Mouse (Mus musculus) midbrain, embryonic 16.5 days (tissue): ENCODE results near the gene Tacc2. TPM values are rescaled to one million over a fixed set of nuclear protein-coding genes. Genes with fewer than 3 reads are reported as not detected.
A peak's percentile ranks its signal among the peaks of the same experiment; 100 is the strongest.

Source experiments
- ATAC-seq: fragments of 200-750 bp; cut with Nextera tagmentation; 2 replicates; pipeline ENCODE4 v1.8.0; 2017; ENCODE audit warnings: moderate TSS enrichment
- H3K27ac ChIP-seq: fragments of 300-500 bp; sonication (generic); 2 replicates; pipeline ENCODE4 v1.5.1; 2014; ENCODE audit warnings: mild to moderate bottlenecking, low read length, mixed read lengths
- H3K27me3 ChIP-seq: fragments of 300-500 bp; sonication (generic); 2 replicates; pipeline ENCODE4 v1.6.1; 2014; ENCODE audit warnings: low read depth, low read length, mixed read lengths; ENCODE audit not compliant: control insufficient read depth, insufficient read depth
- H3K36me3 ChIP-seq: fragments of 300-500 bp; sonication (generic); 2 replicates; pipeline ENCODE4 v1.6.1; 2014; ENCODE audit warnings: mild to moderate bottlenecking, low read length, moderate library complexity, mixed read lengths; ENCODE audit not compliant: control insufficient read depth, insufficient read depth
- H3K4me1 ChIP-seq: fragments of 300-500 bp; sonication (generic); 2 replicates; pipeline ENCODE4 v1.6.1; 2014; ENCODE audit warnings: mild to moderate bottlenecking, low read length, mixed read lengths; ENCODE audit not compliant: control insufficient read depth, insufficient read depth
- H3K4me2 ChIP-seq: fragments of 300-500 bp; sonication (generic); 2 replicates; pipeline ENCODE4 v1.6.1; 2014; ENCODE audit warnings: mild to moderate bottlenecking, low read length, mixed read lengths
- H3K4me3 ChIP-seq: fragments of 300-500 bp; sonication (generic); 2 replicates; pipeline ENCODE4 v1.5.1; 2014; ENCODE audit warnings: low read depth, mild to moderate bottlenecking, low read length, moderate library complexity, mixed read lengths
- H3K9ac ChIP-seq: fragments of 300-500 bp; sonication (generic); 2 replicates; pipeline ENCODE4 v1.6.1; 2014; ENCODE audit warnings: low read depth, low read length, mixed read lengths
- H3K9me3 ChIP-seq: fragments of 300-500 bp; sonication (generic); replicated peaks from 2 replicates; pipeline ENCODE4 v1.6.1; 2014; ENCODE audit warnings: mild to moderate bottlenecking, low read length, mixed read lengths; ENCODE audit not compliant: control insufficient read depth, poor library complexity, severe bottlenecking
- WGBS: fragments of 180-500 bp; shearing (Covaris S2); extraction: QIAGEN DNeasy Blood & Tissue Kit; methylation state at CpG from one replicate; pipeline ENCODE4 v1.1.7; 2014; 5-methylcytosine and 5-hydroxymethylcytosine counted together
- polyA plus RNA-seq: library from polyadenylated mRNA; unstranded; fragments of >200 nt; fragmentation: Nextera tagmentation; extraction: Ambion mirVana; gene quantifications from 2 replicates; pipeline ENCODE4 v1.2.1, GENCODE M21; 2015

The Tacc2 gene
- polyA plus RNA-seq, 1 experiment from 2014 or later, result 61.1 TPM

DNA sequence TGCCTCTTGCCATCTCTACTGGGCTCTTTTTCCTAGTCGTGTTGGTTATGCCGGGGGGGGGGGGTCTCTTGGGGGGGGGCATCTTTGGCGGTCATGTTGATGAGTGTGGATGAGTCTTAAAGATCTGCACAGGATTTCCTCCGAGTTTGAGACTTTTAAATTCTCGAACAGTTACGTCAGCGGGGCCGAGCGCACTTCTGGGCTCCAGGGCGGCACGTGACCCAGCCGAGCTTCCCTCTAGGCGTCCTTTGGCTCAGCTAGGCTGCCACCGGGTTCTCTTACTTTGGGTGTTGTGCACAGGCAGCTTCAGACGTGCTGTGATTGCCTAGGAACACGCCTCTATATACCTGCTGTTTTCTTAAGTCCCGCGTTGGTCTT lies 69.5 kb downstream of the Tacc2 start:
- H3K4me1 ChIP-seq, result peaks cover 8% of the 10 kb centered on the region; the same call in 1 of the 2 replicates
- peak overlapping the region; percentile 52; the same call in 1 of the 2 replicates for H3K9ac ChIP-seq
- peak; percentile 15; the same call in 1 of the 2 replicates for ATAC-seq
- WGBS, result 2% methylated on average over 18 of the region's 18 CpGs
- H3K27ac ChIP-seq, result no peak overlapping the region
- H3K36me3 ChIP-seq, result no peaks in the 10 kb centered on the region
- no peaks in the 10 kb centered on the region; the same call in none of the 2 replicates for H3K27me3 ChIP-seq
- H3K4me2 ChIP-seq, result peak overlapping the region; percentile 98
- H3K9me3 ChIP-seq, result no peaks in the 10 kb centered on the region
- peak overlapping the region; percentile 48 for H3K4me3 ChIP-seq

DNA sequence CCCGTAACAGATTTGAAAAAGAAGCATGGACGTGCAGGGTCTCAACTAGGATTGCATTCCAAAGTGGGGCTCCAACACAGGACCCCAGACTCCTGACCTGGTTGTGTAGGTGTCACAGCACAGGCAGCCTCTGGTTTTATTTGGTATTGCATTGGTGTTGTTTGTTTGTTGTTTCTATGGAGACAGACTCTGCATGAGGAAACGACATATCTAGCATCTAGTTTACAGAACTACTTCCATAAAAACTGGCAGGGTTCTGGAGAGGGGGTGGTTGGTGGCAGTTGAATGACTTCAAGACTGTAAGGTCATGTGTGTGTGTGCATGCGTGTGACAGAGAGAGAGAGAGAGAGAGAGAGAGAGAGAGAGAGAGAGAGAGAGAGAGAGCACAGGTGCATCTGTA lies 70.8 kb downstream of the Tacc2 start:
- Histone ChIP-seq H3K27ac (no peak overlapping the region), H3K27me3 (no peaks in the 10 kb centered on the region; the same call in none of the 2 replicates), H3K36me3 (no peaks in the 10 kb centered on the region), H3K4me1 (peaks cover 8% of the 10 kb centered on the region; the same call in 1 of the 2 replicates), H3K4me3 (no peak overlapping the region), H3K4me2 (no peak overlapping the region), H3K9me3 (no peaks in the 10 kb centered on the region), H3K9ac (no peak overlapping the region)
- no peak for ATAC-seq
- 71% methylated on average over 4 of the region's 4 CpGs for WGBS

DNA sequence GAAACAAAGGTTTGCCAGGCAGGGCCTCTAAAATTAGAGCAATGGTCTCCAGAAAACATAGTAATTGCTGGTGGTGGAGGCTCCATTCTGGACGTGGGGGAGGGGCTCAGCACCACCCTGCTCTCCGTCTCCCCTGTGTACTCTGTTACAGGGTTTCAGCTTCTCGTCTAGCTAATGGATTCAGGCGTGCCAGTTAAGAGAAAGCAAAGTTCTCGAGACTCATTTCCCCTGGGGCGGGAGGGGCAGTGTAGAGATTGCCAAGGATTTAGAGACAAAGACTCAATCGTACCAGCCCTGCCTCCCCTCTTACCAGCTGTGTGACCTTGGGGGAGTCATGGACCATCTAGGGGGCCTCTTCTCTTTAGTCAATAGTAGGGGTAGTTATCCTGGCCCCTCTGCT lies 72.0 kb downstream of the Tacc2 start:
- H3K9ac ChIP-seq, result no peak overlapping the region
- H3K36me3 ChIP-seq, result no peaks in the 10 kb centered on the region
- no peak for ATAC-seq
- H3K4me3 ChIP-seq, result no peak overlapping the region
- H3K4me2 ChIP-seq, result no peak overlapping the region
- no peaks in the 10 kb centered on the region for H3K9me3 ChIP-seq
- H3K27ac ChIP-seq, result no peak overlapping the region
- H3K4me1 ChIP-seq, result peaks cover 8% of the 10 kb centered on the region; the same call in 1 of the 2 replicates
- WGBS, result 30% methylated on average over 7 of the region's 7 CpGs
- no peaks in the 10 kb centered on the region; the same call in none of the 2 replicates for H3K27me3 ChIP-seq

DNA sequence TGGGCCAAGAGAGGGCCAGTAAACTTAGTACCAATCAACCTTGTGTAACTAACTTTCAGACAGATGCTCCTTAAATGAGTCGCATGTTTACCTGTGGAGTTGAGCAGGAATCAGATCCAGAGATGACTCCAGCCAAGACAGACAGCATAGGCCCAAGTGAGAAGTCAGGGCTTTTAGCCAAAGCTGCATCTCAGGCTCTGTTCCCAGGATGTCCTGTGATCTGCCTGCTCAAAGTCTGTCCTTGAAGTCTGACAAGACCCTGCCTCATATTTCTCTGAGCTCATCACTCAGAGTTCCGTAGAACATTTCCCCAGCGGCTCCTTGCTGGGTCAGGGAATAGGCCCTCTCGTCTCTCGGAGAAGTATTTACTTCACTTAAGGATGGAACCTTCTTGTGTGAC lies 73.4 kb downstream of the Tacc2 start:
- Histone ChIP-seq H3K4me2 (no peak overlapping the region), H3K27ac (no peak overlapping the region), H3K27me3 (no peaks in the 10 kb centered on the region; the same call in 1 of the 2 replicates), H3K9ac (no peak overlapping the region), H3K4me1 (peaks cover 8% of the 10 kb centered on the region; the same call in 1 of the 2 replicates), H3K36me3 (no peaks in the 10 kb centered on the region), H3K9me3 (no peaks in the 10 kb centered on the region), H3K4me3 (no peak overlapping the region)
- no peak for ATAC-seq
- WGBS, result 94% methylated on average over 5 of the region's 5 CpGs

DNA sequence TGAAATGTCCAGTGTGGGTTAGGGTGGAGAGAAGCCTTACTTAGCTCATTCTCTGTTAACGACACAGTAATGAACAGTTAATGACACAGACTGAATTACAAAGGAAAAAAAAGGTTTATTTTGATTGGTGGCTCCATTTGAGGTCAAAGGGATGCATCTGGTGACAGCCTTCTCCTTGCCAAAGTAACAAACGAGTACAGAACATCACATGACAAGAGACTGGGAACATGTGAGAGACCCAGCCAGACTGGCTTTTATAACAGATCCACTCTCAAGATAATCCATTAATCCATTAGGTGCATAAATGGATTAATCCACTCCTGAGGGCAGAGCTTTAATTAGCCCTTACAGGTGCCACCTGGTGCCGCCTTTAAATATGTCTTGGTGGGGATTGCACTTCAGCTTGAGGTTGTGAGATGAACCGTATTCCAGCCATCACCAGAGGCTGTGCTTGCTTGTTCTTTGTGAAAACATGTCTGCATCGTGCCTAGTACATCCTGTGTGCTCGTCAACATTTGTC lies 75.9 kb downstream of the Tacc2 start:
- no peak overlapping the region for H3K27ac ChIP-seq
- no peak overlapping the region for H3K9ac ChIP-seq
- no peak for ATAC-seq
- H3K4me1 ChIP-seq, result no peaks in the 10 kb centered on the region
- H3K4me3 ChIP-seq, result no peak overlapping the region
- no peak overlapping the region for H3K4me2 ChIP-seq
- no peaks in the 10 kb centered on the region for H3K36me3 ChIP-seq
- no peaks in the 10 kb centered on the region for H3K9me3 ChIP-seq
- no peaks in the 10 kb centered on the region for H3K27me3 ChIP-seq
- WGBS, result 40% methylated on average over 6 of the region's 6 CpGs

DNA sequence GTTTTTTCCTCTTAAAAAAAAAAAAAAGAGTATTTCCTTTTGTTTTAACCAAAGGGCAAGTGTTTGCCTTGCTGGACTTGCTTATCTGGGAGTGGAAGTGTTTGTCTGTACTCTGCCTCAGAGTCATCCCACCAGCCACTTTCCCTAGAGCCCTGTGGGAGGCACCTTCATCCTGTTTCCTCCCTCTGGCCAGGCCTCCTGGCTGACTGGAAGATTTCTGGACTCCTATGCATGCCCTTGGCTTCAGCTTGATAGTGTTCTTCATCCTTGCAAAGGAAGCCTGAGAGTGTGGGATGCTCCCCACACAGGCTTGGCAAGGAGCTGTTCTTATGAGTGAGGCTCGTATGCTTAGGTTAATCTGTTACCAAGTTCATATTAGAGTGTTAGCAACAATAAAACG lies 77.3 kb downstream of the Tacc2 start:
- Histone ChIP-seq H3K4me2 (no peak overlapping the region), H3K9ac (no peak overlapping the region), H3K36me3 (no peaks in the 10 kb centered on the region), H3K9me3 (no peaks in the 10 kb centered on the region), H3K4me3 (no peak overlapping the region), H3K4me1 (no peaks in the 10 kb centered on the region), H3K27me3 (no peaks in the 10 kb centered on the region), H3K27ac (no peak overlapping the region)
- 84% methylated on average over 2 of the region's 2 CpGs for WGBS
- ATAC-seq, result no peak

DNA sequence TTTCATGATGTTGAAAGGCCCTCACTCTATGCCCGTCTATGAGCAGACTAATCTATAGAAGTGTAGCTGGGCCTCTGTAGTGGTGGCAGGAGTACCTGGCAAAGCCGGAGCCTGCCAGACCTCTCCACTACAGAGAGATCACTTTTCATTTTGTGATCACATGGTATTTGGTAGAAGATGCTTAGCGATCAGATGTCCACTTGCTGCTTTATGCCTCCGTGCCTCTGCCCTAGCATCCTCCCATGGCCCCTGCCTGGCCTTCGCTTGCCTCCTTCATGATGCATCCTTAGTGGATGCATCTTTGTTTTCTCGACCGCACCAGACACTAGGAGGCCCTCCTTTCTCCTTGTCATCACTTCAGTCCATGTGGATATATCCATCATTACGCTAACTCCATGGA lies 79.7 kb downstream of the Tacc2 start:
- WGBS, result 94% methylated on average over 8 of the region's 8 CpGs
- no peaks in the 10 kb centered on the region for H3K4me1 ChIP-seq
- H3K9ac ChIP-seq, result no peak overlapping the region
- no peak overlapping the region for H3K27ac ChIP-seq
- H3K27me3 ChIP-seq, result no peaks in the 10 kb centered on the region
- H3K4me3 ChIP-seq, result no peak overlapping the region
- no peak overlapping the region for H3K4me2 ChIP-seq
- no peaks in the 10 kb centered on the region for H3K36me3 ChIP-seq
- H3K9me3 ChIP-seq, result no peaks in the 10 kb centered on the region
- no peak for ATAC-seq

DNA sequence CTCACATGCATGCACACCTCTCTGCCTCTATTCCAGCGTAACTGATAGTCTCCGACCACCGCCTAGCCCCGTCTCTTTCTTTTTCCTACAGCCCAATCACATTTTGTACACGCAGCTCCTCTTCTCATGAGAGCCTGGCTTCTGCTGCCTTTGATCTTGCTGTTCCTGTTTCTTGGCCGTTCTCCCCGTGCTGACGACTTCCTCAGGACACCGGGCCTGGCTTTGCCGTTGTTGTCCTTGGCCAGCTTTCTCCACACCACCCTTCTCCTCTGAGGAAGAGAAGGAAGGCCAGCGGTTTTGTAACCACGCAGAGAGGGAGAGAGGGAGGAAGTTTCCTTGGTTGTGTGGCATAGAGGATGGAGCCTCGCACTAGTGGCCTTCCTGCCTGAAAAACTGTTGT lies 80.5 kb downstream of the Tacc2 start:
- no peaks in the 10 kb centered on the region for H3K9me3 ChIP-seq
- no peaks in the 10 kb centered on the region for H3K4me1 ChIP-seq
- no peak overlapping the region for H3K4me3 ChIP-seq
- 81% methylated on average over 13 of the region's 13 CpGs for WGBS
- no peaks in the 10 kb centered on the region for H3K36me3 ChIP-seq
- H3K4me2 ChIP-seq, result no peak overlapping the region
- no peak for ATAC-seq
- H3K27ac ChIP-seq, result no peak overlapping the region
- H3K27me3 ChIP-seq, result no peaks in the 10 kb centered on the region
- H3K9ac ChIP-seq, result no peak overlapping the region

DNA sequence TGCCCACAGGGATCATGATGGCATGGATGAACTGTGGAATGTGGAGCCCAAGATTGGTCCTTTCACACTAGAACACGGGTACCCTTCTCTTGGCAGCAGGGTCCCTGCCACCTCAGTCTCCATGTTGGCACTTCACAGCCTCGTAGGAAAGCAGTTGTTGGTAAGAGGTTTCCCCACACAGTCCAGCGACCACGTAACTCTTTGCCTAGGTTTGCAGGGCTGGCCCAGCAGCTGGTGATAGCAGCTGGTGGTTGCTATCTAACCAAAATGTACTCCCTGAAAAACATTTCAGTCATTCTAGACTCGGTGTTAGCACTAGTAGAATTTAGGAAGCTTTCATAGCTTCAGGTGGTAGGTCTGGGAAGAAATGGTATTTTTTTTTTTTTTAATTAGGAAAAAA lies 81.9 kb downstream of the Tacc2 start:
- Histone ChIP-seq H3K4me1 (no peaks in the 10 kb centered on the region), H3K4me2 (no peak overlapping the region), H3K27me3 (no peaks in the 10 kb centered on the region), H3K9me3 (no peaks in the 10 kb centered on the region), H3K9ac (no peak overlapping the region), H3K36me3 (no peaks in the 10 kb centered on the region), H3K27ac (no peak overlapping the region), H3K4me3 (no peak overlapping the region)
- ATAC-seq, result no peak
- WGBS, result 96% methylated on average over 5 of the region's 5 CpGs
